Mouse (Mus musculus) limb, embryonic 13.5 days (tissue): Measurements from ENCODE around the gene Myef2. TPM values are rescaled to one million over a fixed set of nuclear protein-coding genes. Genes with fewer than 3 reads are reported as not detected.

Experiments
- ATAC-seq: fragments of 200-750 bp; cut with Nextera tagmentation; 2 replicates; pipeline ENCODE4 v1.8.0; 2017; ENCODE audit warnings: low read depth, moderate number of reproducible peaks, moderate TSS enrichment; ENCODE audit not compliant: low FRiP score
- H3K27ac ChIP-seq: fragments of 300-500 bp; sonication (generic); 2 replicates; pipeline ENCODE4 v1.5.1; 2015; ENCODE audit warnings: inconsistent platforms, mild to moderate bottlenecking, moderate library complexity
- H3K27me3 ChIP-seq: fragments of 300-500 bp; sonication (generic); 2 replicates; pipeline ENCODE4 v1.6.1; 2015; ENCODE audit warnings: mild to moderate bottlenecking, inconsistent platforms
- H3K36me3 ChIP-seq: fragments of 300-500 bp; sonication (generic); 2 replicates; pipeline ENCODE4 v1.6.1; 2015; ENCODE audit warnings: inconsistent platforms, mild to moderate bottlenecking, moderate library complexity
- H3K4me1 ChIP-seq: fragments of 300-500 bp; sonication (generic); 2 replicates; pipeline ENCODE4 v1.6.1; 2015; ENCODE audit warnings: inconsistent platforms
- H3K4me2 ChIP-seq: fragments of 300-500 bp; sonication (generic); replicated peaks from 2 replicates; pipeline ENCODE4 v1.6.1; 2015; ENCODE audit warnings: inconsistent platforms, mild to moderate bottlenecking, moderate library complexity
- H3K4me3 ChIP-seq: fragments of 300-500 bp; sonication (generic); 2 replicates; pipeline ENCODE4 v1.5.1; 2015; ENCODE audit warnings: moderate library complexity, mild to moderate bottlenecking, inconsistent platforms
- H3K9ac ChIP-seq: fragments of 300-500 bp; sonication (generic); 2 replicates; pipeline ENCODE4 v1.6.1; 2015; ENCODE audit warnings: mild to moderate bottlenecking, inconsistent platforms
- H3K9me3 ChIP-seq: fragments of 300-500 bp; sonication (generic); 2 replicates; pipeline ENCODE4 v1.6.1; 2016; ENCODE audit warnings: inconsistent platforms
- WGBS: fragments of 180-500 bp; shearing (Covaris S2); methylation state at CpG from one replicate; pipeline ENCODE4 v1.1.7; 2015; 5-methylcytosine and 5-hydroxymethylcytosine counted together
- polyA plus RNA-seq: library from polyadenylated mRNA; unstranded; fragments of >200 nt; fragmentation: Nextera tagmentation; extraction: Ambion mirVana; gene quantifications from 2 replicates; pipeline ENCODE4 v1.2.1, GENCODE M21; 2015

Gene Myef2
- polyA plus RNA-seq, 1 experiment from 2014 or later = 118 TPM

DNA sequence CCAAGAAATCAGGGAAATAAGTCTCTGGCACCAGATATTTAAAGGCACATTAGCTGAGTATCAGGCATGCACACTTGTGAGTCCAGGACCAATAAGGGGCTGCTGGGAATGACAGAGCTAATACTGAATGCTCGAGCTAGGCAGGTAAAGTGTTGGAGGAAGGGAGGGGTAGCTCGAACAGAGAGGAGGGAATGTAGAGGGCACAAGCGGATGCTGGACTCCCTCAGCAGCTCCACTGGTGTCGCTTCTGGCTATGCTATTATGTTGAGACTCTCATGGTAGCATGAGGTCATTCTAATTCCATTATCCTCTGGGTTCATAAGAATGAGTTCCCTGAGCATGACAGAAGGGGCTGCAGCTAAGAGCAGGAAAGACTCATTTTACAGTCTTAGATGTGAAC lies 60.5 kb downstream of the Myef2 start:
- Histone ChIP-seq H3K9me3 (no peaks in the 10 kb centered on the region), H3K27me3 (no peaks in the 10 kb centered on the region), H3K27ac (no peak overlapping the region), H3K4me1 (no peaks in the 10 kb centered on the region), H3K9ac (no peak overlapping the region), H3K4me2 (no peak overlapping the region), H3K4me3 (no peak overlapping the region), H3K36me3 (no peaks in the 10 kb centered on the region)
- no peak; the same call in 1 of the 2 replicates for ATAC-seq
- 72% methylated on average over 4 of the region's 4 CpGs for WGBS

DNA sequence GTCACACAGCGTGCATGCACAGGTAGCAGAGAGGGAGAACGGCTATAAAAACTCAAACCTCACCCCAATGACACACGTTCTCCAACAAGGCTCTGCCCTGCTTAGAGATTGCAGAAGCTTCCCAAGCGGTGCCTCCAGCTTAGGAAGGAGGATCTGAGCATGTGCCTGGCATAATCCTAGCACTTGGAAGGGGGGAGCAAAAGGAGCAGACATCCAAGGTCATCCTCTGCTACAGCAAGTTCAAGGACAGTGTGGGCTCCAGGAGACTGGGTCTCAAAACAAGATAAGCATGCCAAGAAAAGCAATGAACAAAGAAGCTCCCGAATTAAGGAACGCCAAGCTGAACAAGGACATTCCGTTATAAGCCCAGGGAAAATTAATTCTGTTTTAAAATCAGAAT lies 62.0 kb downstream of the Myef2 start:
- ATAC-seq = no peak
- Histone ChIP-seq H3K36me3 (no peaks in the 10 kb centered on the region), H3K4me2 (no peak overlapping the region), H3K4me3 (no peak overlapping the region), H3K27me3 (no peaks in the 10 kb centered on the region), H3K9ac (no peak overlapping the region), H3K9me3 (no peaks in the 10 kb centered on the region), H3K4me1 (no peaks in the 10 kb centered on the region), H3K27ac (no peak overlapping the region)
- WGBS = 89% methylated on average over 7 of the region's 7 CpGs

DNA sequence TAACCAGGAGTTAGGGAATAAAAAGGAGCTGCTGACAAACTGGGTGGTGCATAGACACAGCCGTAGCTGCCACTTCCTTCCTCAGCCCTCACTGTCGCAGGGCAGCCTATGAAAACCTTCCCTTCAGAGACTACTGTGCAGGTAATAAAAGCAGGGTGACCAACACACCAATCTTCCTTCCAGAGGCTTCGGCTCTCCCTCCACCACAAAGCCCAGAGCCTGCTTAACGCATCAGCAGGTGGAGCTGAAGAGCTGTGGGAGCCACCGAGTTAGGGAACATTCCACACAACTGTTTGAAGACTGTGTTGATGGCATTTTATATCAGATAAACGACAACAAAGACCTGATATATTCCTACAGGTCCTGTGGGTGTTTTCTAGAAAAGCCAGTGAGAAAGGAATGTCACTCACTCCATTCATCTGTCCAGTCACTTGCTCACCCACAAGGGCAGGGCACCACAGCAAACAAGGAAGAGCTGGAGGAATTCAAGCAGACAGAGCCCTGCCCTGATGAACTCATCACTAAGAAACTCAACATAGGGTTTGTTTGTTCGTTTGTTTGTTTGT lies 66.1 kb downstream of the Myef2 start:
- Histone ChIP-seq H3K4me1 (no peaks in the 10 kb centered on the region), H3K27me3 (no peaks in the 10 kb centered on the region), H3K4me3 (no peak overlapping the region), H3K4me2 (no peak overlapping the region), H3K9ac (no peak overlapping the region), H3K36me3 (no peaks in the 10 kb centered on the region), H3K27ac (no peak overlapping the region), H3K9me3 (no peaks in the 10 kb centered on the region; the same call in 1 of the 2 replicates)
- no peak for ATAC-seq
- 41% methylated on average over 7 of the region's 7 CpGs for WGBS

DNA sequence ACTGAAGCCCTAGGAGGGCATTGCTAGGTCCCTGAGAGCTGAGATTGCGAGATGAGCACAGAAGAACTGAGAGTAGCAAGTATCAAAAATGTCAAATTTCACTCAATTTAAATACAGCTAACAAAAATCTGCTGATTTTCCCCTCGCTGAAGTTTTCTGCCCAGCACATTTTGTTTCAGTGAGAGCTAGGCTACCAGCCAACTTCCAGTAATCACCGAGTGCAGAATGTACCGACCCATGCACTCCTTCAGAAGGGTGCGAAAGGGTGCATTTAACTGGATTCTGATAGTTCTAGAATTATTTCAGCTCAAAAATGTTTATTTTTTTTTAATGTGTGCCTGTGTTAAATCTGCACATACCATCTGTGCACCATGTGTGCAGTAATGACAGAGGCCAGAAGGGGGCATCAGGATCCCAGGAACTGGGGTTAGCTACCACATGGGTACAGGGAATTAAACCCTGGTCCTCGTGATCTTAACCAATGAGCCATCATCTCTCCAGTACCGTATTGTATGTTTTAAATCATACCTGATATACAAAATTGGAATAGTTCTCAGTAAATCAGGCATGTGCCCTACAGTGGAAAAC lies 68.1 kb downstream of the Myef2 start:
- Histone ChIP-seq H3K4me1 (no peaks in the 10 kb centered on the region), H3K9ac (no peak overlapping the region), H3K27me3 (no peaks in the 10 kb centered on the region), H3K27ac (no peak overlapping the region), H3K4me3 (no peak overlapping the region), H3K36me3 (no peaks in the 10 kb centered on the region), H3K9me3 (no peaks in the 10 kb centered on the region; the same call in 1 of the 2 replicates), H3K4me2 (no peak overlapping the region)
- 87% methylated on average over 7 of the region's 7 CpGs for WGBS
- ATAC-seq = no peak

Other genes with a start within 250 kb of the Myef2 start
- 3.5 and 4.3 TPM in 2 replicates for gene Slc24a5, start 55.5 kb downstream of the Myef2 start, polyA plus RNA-seq
- 0.19 TPM in 1 of 2 replicates, not detected in the other for gene Ctxn2, start 13.0 kb upstream of the Myef2 start, polyA plus RNA-seq
- gene Slc12a1, start 28.8 kb upstream of the Myef2 start, polyA plus RNA-seq = 0.08 TPM in 1 of 2 replicates, not detected in the other
- 127 and 129 TPM in 2 replicates for gene Dut, start 123.5 kb upstream of the Myef2 start, polyA plus RNA-seq